Comparison of ENCODE assay signal across 8 mouse cellular contexts in the genomic region with DNA sequence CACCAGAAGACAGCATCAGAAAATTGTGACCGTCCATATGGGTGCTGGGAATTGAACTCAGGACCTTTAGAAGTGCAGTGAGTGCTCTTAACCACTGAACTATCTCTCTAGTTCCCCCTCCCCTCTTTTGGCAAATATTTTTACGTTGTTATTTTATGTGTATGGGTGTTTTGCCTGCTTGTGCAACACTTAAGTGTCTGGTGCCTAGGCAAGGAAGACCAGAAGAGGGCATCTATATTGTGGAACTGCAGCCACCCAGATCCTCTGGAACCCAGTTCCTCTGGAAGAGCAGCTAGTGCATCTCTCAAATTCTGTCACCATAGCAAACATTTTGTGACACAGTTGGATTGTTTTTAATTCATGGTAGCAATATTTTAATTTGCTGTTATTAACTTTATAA. TPM values are rescaled to one million over a fixed set of nuclear protein-coding genes. Genes with fewer than 3 reads are reported as not detected.
A peak's percentile ranks its signal among the peaks of the same experiment; 100 is the strongest.
DNase-seq lines count a peak whose midpoint lies in the region; ATAC-seq and TF ChIP-seq lines count a peak whose summit lies in the region.

No protein-coding gene starts in this region.

- H3K36me3 ChIP-seq in limb, embryonic 15.5 days: no peaks in the 10 kb centered on the region
- no peaks in the 10 kb centered on the region for H3K36me3 ChIP-seq in stomach, postnatal 0 days (ENCODE audit: control insufficient read depth, insufficient read depth, low read length)

- TF ChIP-seq EP300 in stomach, postnatal 0 days (optimal IDR thresholded peaks at IDR 0.05): no peak

- peak; percentile 25; the same call in 1 of the 2 replicates for TF ChIP-seq CTCF in stomach, postnatal 0 days (IDR thresholded peaks at IDR 0.05; ENCODE audit: low read depth)

- no peak overlapping the region for H3K9ac ChIP-seq in limb, embryonic 15.5 days
- H3K9ac ChIP-seq in stomach, postnatal 0 days (ENCODE audit: low read length): no peak overlapping the region

- peak overlapping the region; percentile 61 for H3K4me2 ChIP-seq in limb, embryonic 15.5 days
- H3K4me2 ChIP-seq in stomach, postnatal 0 days (replicated peaks; ENCODE audit: low read depth): peak overlapping the region; percentile 84

- DNase-seq in embryo, embryonic 10.5 days (ENCODE audit: low spot score): peak; percentile 19
- DNase-seq in embryo, embryonic 9.5 days (ENCODE audit: extremely low spot score): no peak
- peak; percentile 17 for DNase-seq in thymus, postnatal 25 days
- DNase-seq in thymus, postnatal 4 days: no peak
- no peak for DNase-seq in stomach, postnatal 0 days (ENCODE audit: low spot score)

- H3K27ac ChIP-seq in limb, embryonic 15.5 days: no peak overlapping the region
- no peak overlapping the region; the same call in 1 of the 2 replicates for H3K27ac ChIP-seq in stomach, postnatal 0 days (replicated peaks)

- peaks cover 11% of the 10 kb centered on the region; the same call in 1 of the 2 replicates for H3K4me1 ChIP-seq in limb, embryonic 15.5 days
- no peaks in the 10 kb centered on the region; the same call in 1 of the 2 replicates for H3K4me1 ChIP-seq in stomach, postnatal 0 days (replicated peaks; ENCODE audit: control insufficient read depth, insufficient read depth)

- peak overlapping the region; percentile 88 for H3K4me3 ChIP-seq in limb, embryonic 15.5 days
- H3K4me3 ChIP-seq in stomach, postnatal 0 days (ENCODE audit: low read depth, low read length): peak overlapping the region; percentile 95

- no peak for ATAC-seq in limb, embryonic 15.5 days (ENCODE audit: insufficient number of reproducible peaks, low FRiP score, low TSS enrichment, low read depth)
- ATAC-seq in stomach, postnatal 0 days (ENCODE audit: low FRiP score, low TSS enrichment): no peak
- ATAC-seq in megakaryocyte-erythroid progenitor cell, adult 5-6 weeks (replicated peaks; ENCODE audit: low FRiP score, low TSS enrichment, poor library complexity, severe bottlenecking): no peak
- ATAC-seq in erythroid progenitor cell, adult 5-6 weeks (replicated peaks; ENCODE audit: low FRiP score, poor library complexity, severe bottlenecking): no peak

- no peaks in the 10 kb centered on the region for H3K9me3 ChIP-seq in limb, embryonic 15.5 days
- no peaks in the 10 kb centered on the region for H3K9me3 ChIP-seq in stomach, postnatal 0 days (ENCODE audit: control insufficient read depth, low read length)

- whole genome bisulfite sequencing in limb, embryonic 15.5 days: 36% methylated on average over 2 of the region's 2 CpGs
- 25% methylated on average over 2 of the region's 2 CpGs for WGBS in stomach, postnatal 0 days

- no peaks in the 10 kb centered on the region for H3K27me3 ChIP-seq in limb, embryonic 15.5 days
- H3K27me3 ChIP-seq in stomach, postnatal 0 days (ENCODE audit: control insufficient read depth, insufficient read depth, low read length): no peaks in the 10 kb centered on the region

RNA-seq across cellular contexts. Expression of gene Top2b, which starts 2.0 kb away (rescaled TPM):
- polyA plus RNA-seq in limb, embryonic 15.5 days (2015; fragmentation: Nextera tagmentation; extraction: Ambion mirVana): 41.4 and 50.9 TPM in 2 replicates
- polyA plus RNA-seq in stomach, postnatal 0 days (2015; fragmentation: Nextera tagmentation; extraction: Ambion mirVana): 18.6 and 21.3 TPM in 2 replicates
- 104 and 164 TPM in 2 replicates for total RNA-seq in megakaryocyte-erythroid progenitor cell, adult 5-6 weeks (2014; fragmentation: Nextera tagmentation)
- total RNA-seq in megakaryocyte-erythroid progenitor cell, adult 5-6 weeks (2017): 230 and 254 TPM in 2 replicates
- total RNA-seq in erythroid progenitor cell, adult 5-6 weeks (2015; ENCODE audit: low replicate concordance): 44.7 and 55.3 TPM in 2 replicates
- 84.9 and 133 TPM in 2 replicates for total RNA-seq in erythroid progenitor cell, adult 5-6 weeks (2017; ENCODE audit: low replicate concordance)

Comparison
In these comparisons a context has a peak if more than half of its experiments do, and no peak if none do; other contexts are left out.
1. DNase-seq: peak in embryo, embryonic 10.5 days (single experiment) and thymus, postnatal 25 days (single experiment); none in embryo, embryonic 9.5 days (single experiment), thymus, postnatal 4 days (single experiment) and stomach, postnatal 0 days (single experiment).